Mouse (Mus musculus) kidney, adult 8-10 months (tissue): ENCODE results near the gene Prkcd.

Experiments
- DNase-seq, 2 experiments: peaks; one replicate each; pipeline ENCODE4 v3.0.0; 2022

Prkcd gene

GRCm38 (mm10) chr14:30634418-30634817 is 8.4 kb upstream of the Prkcd start:
- DNase-seq, result peak in 1 of 2 experiments; percentile 62

- no peak for DNase-seq
These were observed 7.7 kb upstream of the Prkcd start for GRCm38 (mm10) chr14:30633708-30634107.

DNA sequence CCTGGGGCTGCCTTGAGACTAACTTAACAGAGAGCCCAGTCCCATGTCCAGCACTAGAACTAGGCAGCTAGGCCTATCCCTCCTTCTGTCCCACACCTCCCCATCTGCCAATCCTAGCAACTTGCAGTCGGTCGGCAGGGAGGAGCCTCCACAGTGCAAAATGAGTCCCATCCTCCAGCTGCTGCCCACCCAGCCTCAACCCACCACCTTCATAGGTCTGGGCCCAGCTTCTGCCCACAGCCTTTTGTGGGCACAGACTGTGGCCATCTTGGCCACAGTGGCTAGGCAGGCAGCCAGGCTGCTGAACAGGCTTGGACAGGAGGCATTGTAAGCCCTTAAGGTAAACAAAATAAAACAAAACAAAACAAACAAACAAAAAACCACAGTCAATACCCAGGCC is 5.8 kb upstream of the Prkcd start:
- DNase-seq, result no peak

GRCm38 (mm10) chr14:30630811-30631576 is 5.0 kb upstream of the Prkcd start:
- DNase-seq, result peak; percentile 55 to 70

DNA sequence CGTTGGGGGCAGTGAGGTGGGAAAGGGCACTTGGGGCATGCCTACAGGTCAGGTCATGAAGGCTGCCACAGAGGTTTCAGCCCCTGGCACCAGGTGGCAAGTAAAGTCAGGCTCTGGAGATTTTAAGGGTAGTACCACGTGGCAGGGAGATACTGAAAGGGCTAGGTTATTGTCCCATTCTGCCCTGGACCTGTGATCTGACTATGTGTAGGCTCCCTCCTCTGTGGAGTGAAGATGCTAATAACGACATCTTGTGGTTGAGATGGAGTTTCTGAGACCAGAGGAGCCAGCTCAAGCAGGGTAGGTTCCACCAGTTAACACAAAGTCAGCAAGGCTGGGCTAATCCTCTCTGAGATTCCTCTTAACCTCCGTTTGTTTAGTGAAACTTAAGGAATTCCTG is 3.8 kb upstream of the Prkcd start:
- DNase-seq, result no peak

DNA sequence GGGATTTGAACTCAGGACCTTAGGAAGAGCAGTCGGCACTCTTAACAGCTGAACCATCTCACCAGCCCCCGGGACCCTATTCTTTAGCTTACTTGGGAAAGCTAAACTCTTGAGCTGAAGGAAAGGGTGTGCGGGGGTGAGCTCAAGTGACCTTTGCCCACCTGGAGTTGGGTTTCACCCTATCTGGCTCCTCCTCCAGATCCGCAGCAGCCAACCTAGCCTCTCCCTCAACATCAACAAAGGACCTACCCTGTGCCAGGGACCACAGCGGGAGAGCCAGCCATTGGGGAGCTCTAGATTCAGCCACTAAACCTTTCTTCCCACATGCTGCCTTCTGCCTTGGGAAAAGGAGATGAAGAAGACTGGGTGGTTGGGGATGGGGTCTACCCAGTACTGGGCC is 2.2 kb upstream of the Prkcd start:
- no peak for DNase-seq

DNA sequence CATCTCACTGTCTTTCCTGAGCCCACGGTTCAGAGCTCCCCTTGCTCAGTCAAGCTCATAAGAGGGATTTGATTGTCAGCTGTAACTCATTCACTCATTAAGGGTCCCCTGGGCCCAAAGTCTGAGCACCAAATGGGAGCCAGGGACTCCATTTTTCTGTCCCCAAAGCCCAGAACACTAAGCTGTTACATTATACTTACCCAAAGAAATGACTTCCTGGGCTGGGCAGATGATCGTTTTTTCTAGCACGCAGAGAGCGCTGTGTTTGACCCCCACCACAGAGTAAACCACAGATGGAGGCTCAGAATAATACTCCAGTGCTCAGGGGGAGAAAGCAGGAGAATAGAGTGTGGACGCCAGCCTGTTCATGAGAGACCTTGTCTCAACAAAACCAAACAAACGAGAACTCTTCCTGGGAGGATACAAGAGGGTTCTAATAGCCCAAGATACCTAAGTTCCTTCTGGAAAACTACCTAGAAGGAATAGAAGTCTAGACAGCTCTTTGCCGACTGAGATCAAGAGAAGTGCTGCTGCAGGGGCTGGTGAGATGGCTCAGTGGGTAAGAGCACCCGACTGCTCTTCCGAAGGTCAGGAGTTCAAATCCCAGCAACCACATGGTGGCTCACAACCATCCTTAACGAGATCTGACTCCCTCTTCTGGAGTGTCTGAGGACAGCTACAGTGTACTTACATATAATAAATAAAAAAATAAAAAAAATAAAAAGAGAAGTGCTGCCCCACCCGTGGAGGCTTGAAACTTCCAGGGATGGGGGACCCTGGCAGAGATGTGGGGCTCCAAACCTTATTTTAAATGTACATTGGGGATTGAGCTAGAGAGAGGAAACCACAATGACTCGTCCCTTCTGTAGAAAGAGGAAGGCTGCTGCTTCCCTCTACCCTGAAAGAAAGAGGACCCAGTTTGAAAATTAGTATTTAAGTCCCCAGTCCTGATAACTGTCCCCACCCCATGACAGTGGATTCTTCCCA is 1.0 kb upstream of the Prkcd start:
- no peak for DNase-seq

DNA sequence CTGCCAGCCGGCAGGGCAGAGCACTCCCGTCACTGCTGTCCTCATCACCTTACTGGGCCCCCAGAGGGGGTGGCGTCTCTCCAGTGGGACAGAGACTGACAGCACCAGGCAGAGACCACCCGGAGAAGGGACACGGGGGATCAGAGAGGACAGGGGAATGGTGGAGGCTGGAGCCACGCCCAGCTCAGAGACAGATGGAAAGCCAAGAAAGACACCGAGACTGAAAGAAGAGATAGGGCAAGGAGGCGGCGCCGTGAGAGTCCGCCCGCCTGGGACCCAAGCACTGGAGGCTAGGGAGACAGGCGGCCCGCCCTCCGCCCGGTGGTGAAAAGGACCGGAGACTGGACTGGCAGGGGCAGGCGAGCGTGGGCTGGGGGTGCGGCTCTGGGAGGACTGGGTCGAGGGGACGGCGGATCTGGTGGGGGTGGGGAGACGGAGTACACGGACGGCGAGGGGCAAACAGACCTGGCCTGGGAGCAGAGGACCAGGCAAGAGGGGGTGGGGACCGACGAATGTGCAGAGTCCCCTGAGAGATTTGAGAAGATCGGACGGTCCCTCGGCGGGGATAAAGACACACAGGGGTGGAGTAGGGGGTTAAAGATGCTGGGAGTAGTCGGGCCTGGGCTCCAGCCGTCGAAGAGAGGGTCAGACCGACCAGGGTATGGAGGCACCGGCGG is 741 bp downstream of the Prkcd start:
- peak in 1 of 2 experiments; percentile 54 for DNase-seq

DNA sequence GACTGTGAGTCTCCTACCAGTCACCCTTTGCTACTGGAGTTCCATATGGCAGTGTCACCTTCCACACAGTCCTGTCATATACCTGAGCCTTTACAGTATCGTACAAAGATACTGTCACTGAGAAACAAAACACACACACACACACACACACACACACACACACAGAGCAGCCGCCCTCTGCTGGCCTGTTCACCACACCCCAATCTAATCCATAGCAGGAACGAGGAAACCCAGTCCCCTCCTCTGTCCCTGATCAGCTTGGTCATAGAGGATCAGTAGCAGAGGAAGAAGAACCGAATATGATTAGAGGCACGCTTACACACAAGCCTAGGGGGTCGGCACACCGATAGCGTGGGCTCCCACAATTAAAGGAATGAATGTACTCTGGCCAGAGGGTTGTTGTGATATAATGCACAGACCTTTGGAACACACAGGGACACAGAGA is 1.7 kb downstream of the Prkcd start:
- DNase-seq, result no peak

- no peak for DNase-seq
These were observed 3.5 kb downstream of the Prkcd start for GRCm38 (mm10) chr14:30622556-30622955.

GRCm38 (mm10) chr14:30622130-30622529 is 3.9 kb downstream of the Prkcd start:
- DNase-seq, result peak; percentile 80 to 84

- no peak for DNase-seq
These were observed 5.9 kb downstream of the Prkcd start for GRCm38 (mm10) chr14:30619982-30620578.

- DNase-seq, result no peak
These were observed 7.2 kb downstream of the Prkcd start for GRCm38 (mm10) chr14:30618746-30619275.

GRCm38 (mm10) chr14:30616751-30617150 is 9.3 kb downstream of the Prkcd start:
- no peak for DNase-seq

DNA sequence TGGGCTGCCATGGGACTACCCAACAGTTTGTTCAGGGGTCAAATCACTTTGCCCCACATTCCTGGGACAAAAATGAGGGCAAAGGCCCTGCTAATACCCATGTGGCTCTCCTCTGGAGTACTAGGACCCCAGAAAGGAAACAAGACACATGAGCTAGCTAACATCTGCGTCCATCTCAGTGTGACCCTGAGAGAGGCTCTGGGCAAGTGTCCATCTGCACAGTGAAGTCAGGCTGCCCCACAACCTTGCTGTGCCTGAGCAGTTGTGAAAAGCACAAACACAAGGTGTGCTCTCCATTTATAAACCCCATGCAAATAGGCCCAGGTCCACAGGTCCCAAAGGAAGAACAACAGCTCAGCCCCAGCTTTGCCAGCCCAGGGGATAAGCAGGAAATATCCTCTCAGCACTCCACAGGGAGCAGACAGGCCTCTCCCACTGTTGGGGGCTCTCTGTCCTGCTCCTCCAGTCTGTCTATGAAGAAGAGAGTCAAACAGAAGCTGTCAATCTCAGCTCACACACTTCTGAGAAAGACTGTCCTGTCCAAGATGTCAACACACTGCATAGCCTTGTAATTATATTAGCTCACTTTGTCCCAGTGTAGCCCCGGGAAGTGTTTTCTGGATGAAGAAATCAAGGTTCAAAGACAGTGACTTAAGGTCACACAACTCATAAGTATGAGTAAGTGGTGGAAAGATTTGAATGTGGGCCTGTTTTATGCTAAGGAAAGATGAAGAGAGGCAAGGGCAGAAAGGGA is 12.9 kb downstream of the Prkcd start:
- DNase-seq, result no peak

DNA sequence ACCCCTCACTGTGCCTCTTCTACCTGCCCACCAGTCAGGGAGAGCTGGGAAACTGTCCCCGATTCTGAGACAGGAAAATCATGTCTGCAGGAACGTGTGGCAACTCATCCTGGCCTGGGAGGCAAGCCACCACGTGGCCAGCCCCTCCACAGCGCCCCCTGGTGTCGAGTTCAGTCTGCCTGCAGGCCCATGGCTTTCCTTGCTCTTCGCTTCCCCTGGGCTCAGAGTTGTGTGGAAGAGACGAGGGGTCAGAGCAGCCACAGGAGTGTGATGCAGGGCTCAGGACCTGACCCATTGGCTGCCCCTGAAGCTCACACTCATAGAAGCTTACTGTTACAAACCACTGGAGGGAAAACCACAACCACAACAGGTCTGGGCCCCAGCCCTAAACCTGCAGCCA is 13.5 kb downstream of the Prkcd start:
- DNase-seq, result peak in 1 of 2 experiments; percentile 72

- no peak for DNase-seq
These were observed 15.1 kb downstream of the Prkcd start for GRCm38 (mm10) chr14:30610940-30611339.

- DNase-seq, result no peak
These were observed 15.7 kb downstream of the Prkcd start for GRCm38 (mm10) chr14:30610304-30610703.

GRCm38 (mm10) chr14:30609499-30609898 is 16.5 kb downstream of the Prkcd start:
- DNase-seq, result no peak

- DNase-seq, result no peak
These were observed 17.8 kb downstream of the Prkcd start for GRCm38 (mm10) chr14:30608176-30608575.

DNA sequence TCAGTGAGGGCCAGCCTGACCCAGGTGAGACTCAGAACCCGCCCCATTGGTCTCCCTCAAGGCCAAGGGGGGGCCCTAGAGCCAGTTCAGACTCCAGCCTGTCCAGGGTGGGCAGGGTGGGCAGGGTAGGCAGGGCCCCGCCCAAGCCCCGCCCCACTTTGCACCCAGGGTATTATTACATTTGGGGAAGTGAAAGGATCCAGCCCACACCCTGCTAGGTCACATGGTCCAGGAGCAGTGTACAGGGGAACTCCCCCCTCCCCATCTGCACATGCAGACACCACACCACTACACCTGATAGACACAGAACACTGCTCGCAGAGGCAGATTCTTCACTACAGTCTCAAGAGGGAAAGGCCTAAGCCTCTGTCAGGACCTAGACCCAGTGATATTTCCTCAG is 18.3 kb downstream of the Prkcd start:
- DNase-seq, result no peak

- DNase-seq, result no peak
These were observed 19.2 kb downstream of the Prkcd start for GRCm38 (mm10) chr14:30606817-30607216.
